Mouse (Mus musculus) embryonic facial prominence, embryonic 10.5 days (tissue): ENCODE data around the gene Nudt14. TPM values are rescaled to one million over a fixed set of nuclear protein-coding genes. Genes with fewer than 3 reads are reported as not detected.
A peak's percentile ranks its signal among the peaks of the same experiment; 100 is the strongest.

Experiments used
- DNase-seq: peaks from one replicate; pipeline ENCODE4 v3.0.0-alpha.2; 2017; ENCODE audit warnings: low spot score
- H3K27ac ChIP-seq: fragments of 300-500 bp; sonication (generic); replicated peaks from 2 replicates; pipeline ENCODE4 v1.5.1; 2016; ENCODE audit warnings: mild to moderate bottlenecking
- H3K27me3 ChIP-seq: fragments of 300-500 bp; sonication (generic); replicated peaks from 2 replicates; pipeline ENCODE4 v1.6.1; 2016; ENCODE audit warnings: low read depth, mild to moderate bottlenecking; ENCODE audit not compliant: poor library complexity, severe bottlenecking
- H3K36me3 ChIP-seq: fragments of 300-500 bp; sonication (generic); replicated peaks from 2 replicates; pipeline ENCODE4 v1.6.1; 2016; ENCODE audit warnings: mild to moderate bottlenecking, moderate library complexity
- H3K4me1 ChIP-seq: fragments of 300-500 bp; sonication (generic); 2 replicates; pipeline ENCODE4 v1.6.1; 2016
- H3K4me3 ChIP-seq: fragments of 300-500 bp; sonication (generic); 2 replicates; pipeline ENCODE4 v1.5.1; 2016; ENCODE audit warnings: mild to moderate bottlenecking, moderate library complexity
- H3K9me3 ChIP-seq: fragments of 300-500 bp; sonication (generic); 2 replicates; pipeline ENCODE4 v1.6.1; 2016; ENCODE audit warnings: mild to moderate bottlenecking
- WGBS: fragments of 180-500 bp; shearing (Covaris S2); methylation state at CpG from one replicate; pipeline ENCODE4 v1.1.7; 2016; 5-methylcytosine and 5-hydroxymethylcytosine counted together
- polyA plus RNA-seq: library from polyadenylated mRNA; unstranded; fragments of >200 nt; fragmentation: Nextera tagmentation; extraction: Ambion mirVana; gene quantifications from 2 replicates; pipeline ENCODE4 v1.2.1, GENCODE M21; 2016

Nudt14 gene
- polyA plus RNA-seq, 1 experiment from 2014 or later: 83.8 TPM

- no peak for DNase-seq
- 44% methylated on average over 10 of the region's 10 CpGs for WGBS
- H3K4me1 ChIP-seq: peaks cover 52% of the 10 kb centered on the region
- H3K36me3 ChIP-seq: no peaks in the 10 kb centered on the region
- H3K4me3 ChIP-seq: peak overlapping the region; percentile 87
- peaks cover 17% of the 10 kb centered on the region; the same call in 1 of the 2 replicates for H3K27me3 ChIP-seq
- H3K9me3 ChIP-seq: no peaks in the 10 kb centered on the region
- H3K27ac ChIP-seq: peak overlapping the region; percentile 97
Observed at GRCm38 (mm10) chr12:112941156-112941775, 658 bp downstream of the Nudt14 start.

- 84% methylated on average over 9 of the region's 9 CpGs for WGBS
- Histone ChIP-seq H3K36me3 (no peaks in the 10 kb centered on the region), H3K4me3 (peak overlapping the region; percentile 87; the same call in 1 of the 2 replicates), H3K27ac (no peak overlapping the region), H3K4me1 (peaks cover 52% of the 10 kb centered on the region), H3K9me3 (no peaks in the 10 kb centered on the region), H3K27me3 (peaks cover 17% of the 10 kb centered on the region; the same call in 1 of the 2 replicates)
- DNase-seq: no peak
Observed at GRCm38 (mm10) chr12:112940710-112941109, 1.2 kb downstream of the Nudt14 start.

DNA sequence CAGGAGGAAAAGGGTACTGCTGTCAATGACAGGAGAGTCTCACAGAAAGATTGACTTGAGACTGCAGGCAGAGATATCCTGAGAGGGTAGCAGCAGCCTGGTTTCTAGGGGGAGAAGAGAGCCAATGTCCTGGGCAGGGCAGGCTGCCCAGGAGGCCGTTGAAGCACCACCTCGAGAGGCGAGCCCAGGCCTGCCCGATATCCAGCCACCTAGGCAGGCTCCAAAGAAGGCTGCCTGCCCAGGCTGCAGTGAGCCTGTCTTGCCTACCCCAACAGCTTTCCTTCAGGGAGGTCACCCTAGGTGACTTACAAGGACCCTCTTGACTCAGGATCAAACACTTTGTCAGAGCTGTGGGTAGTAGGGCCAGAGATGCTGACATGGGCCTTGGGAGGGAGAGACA lies 1.7 kb downstream of the Nudt14 start:
- peaks cover 17% of the 10 kb centered on the region; the same call in 1 of the 2 replicates for H3K27me3 ChIP-seq
- H3K36me3 ChIP-seq: no peaks in the 10 kb centered on the region
- H3K4me3 ChIP-seq: 0 out of 2 replicates have a peak overlapping the region, but pooled peaks have one; percentile 87
- peaks cover 52% of the 10 kb centered on the region for H3K4me1 ChIP-seq
- DNase-seq: no peak
- no peak overlapping the region for H3K27ac ChIP-seq
- WGBS: 77% methylated on average over 4 of the region's 4 CpGs
- no peaks in the 10 kb centered on the region for H3K9me3 ChIP-seq

DNA sequence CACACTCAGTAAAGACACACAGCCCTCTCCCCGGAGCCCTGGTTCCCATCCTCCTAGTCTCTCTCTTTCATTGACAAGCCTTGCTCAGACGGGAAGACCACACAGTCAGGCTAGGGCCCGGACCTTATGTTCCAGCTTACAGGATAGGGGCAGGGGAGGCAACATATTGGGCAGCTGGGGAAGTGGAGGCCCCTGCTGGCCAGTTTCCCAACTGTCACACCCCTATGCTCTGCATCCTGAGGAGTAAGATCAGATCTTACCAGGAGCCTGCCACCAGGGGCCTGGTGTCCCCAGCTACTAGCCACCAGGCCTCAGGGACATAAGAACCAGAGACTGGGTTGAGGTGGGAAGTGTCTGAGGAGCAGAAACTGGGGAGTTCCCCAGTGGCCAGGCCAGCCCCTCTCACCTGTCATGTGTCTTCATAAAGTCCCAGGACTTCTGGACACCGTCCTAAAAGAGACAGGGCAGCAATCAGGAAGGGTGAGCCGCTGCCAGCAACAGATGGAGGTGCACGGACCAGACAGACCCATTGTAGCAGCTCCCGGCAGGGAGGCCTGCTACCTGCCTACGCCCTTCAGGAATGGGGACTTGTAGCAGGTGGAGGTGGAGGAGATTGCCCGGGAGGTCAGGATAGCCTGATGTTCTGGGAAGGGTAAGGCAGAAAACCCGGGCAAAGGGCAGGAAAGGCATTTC lies 2.9 kb downstream of the Nudt14 start:
- H3K4me1 ChIP-seq: peaks cover 52% of the 10 kb centered on the region
- WGBS: 56% methylated on average over 10 of the region's 10 CpGs

DNA sequence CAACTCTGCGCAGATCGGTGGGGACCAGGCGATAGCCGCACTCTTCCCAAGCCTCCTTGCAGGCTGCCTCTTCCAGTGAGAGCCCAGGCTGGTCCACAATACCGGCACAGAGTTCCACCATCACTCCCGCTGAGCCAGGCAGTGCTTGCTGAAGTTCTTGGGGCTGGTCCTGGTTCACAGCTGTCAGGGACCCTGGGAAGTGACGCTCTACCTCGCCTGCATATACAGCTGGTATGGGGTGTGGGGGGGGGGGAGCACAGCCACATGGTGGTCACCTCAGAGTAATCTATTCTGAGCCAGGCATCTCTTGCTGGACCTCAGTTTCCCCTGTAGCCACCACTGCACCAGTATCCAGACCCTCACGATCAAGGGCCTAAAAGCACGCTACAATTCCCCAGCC lies 3.6 kb downstream of the Nudt14 start:
- no peak overlapping the region for H3K4me3 ChIP-seq
- H3K27ac ChIP-seq: peak overlapping the region; percentile 41
- H3K9me3 ChIP-seq: no peaks in the 10 kb centered on the region
- no peaks in the 10 kb centered on the region for H3K36me3 ChIP-seq
- DNase-seq: no peak
- H3K27me3 ChIP-seq: peaks cover 17% of the 10 kb centered on the region; the same call in 1 of the 2 replicates
- H3K4me1 ChIP-seq: peaks cover 52% of the 10 kb centered on the region
- WGBS: 77% methylated on average over 10 of the region's 10 CpGs

More for the DNA sequence above, 2.9 kb downstream of the Nudt14 start:
- Histone ChIP-seq H3K27me3 (peaks cover 17% of the 10 kb centered on the region; the same call in 1 of the 2 replicates), H3K27ac (no peak overlapping the region), H3K9me3 (no peaks in the 10 kb centered on the region), H3K36me3 (no peaks in the 10 kb centered on the region), H3K4me3 (no peak overlapping the region)
- DNase-seq: peak; percentile 73

- DNase-seq: no peak
- Histone ChIP-seq H3K27me3 (peaks cover 14% of the 10 kb centered on the region; the same call in 1 of the 2 replicates), H3K4me3 (no peak overlapping the region), H3K9me3 (no peaks in the 10 kb centered on the region), H3K4me1 (peaks cover 55% of the 10 kb centered on the region), H3K27ac (peak overlapping the region; percentile 41), H3K36me3 (no peaks in the 10 kb centered on the region)
- WGBS: 39% methylated on average over 9 of the region's 9 CpGs
Observed at GRCm38 (mm10) chr12:112937906-112938305, 4.0 kb downstream of the Nudt14 start.

DNA sequence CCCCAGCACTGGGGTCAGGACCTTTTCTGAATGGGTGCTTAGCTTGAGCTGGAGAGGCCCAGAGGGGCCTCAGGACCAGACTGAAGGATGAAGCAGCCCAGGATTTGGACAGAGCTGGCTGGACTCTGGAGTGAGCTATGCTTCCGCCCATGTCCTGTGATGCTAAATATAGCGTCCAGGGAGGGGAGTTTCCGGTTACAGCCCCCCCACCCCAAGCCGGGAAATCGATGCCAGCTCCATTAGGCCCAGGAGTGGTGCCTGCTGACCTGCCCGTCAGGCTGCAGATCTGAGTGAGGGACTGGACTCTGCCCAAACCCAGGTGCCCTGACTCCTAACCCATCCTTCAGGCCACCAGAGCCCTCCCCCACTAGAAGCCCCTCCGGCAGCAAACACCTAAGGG lies 9.3 kb downstream of the Nudt14 start:
- H3K9me3 ChIP-seq: no peaks in the 10 kb centered on the region
- H3K36me3 ChIP-seq: no peaks in the 10 kb centered on the region
- no peak for DNase-seq
- H3K27me3 ChIP-seq: peaks cover 48% of the 10 kb centered on the region
- no peak overlapping the region for H3K4me3 ChIP-seq
- WGBS: 39% methylated on average over 7 of the region's 7 CpGs
- peaks cover 45% of the 10 kb centered on the region for H3K4me1 ChIP-seq
- no peak overlapping the region for H3K27ac ChIP-seq

- Histone ChIP-seq H3K27me3 (peaks cover 77% of the 10 kb centered on the region), H3K9me3 (no peaks in the 10 kb centered on the region), H3K4me3 (peak within 1 kb of the TSS; percentile 63), H3K4me1 (peaks cover 60% of the 10 kb centered on the region), H3K27ac (peak within 1 kb of the TSS; percentile 80), H3K36me3 (no peaks in the 10 kb centered on the region)
- peak; percentile 79 for DNase-seq
- WGBS: 6% methylated on average over 85 of the region's 85 CpGs
Observed at GRCm38 (mm10) chr12:112929562-112930352, 12.2 kb downstream of the Nudt14 start, which contains the start of gene Jag2. Jag2 (minus strand) TSS chr12:112929776.

GRCm38 (mm10) chr12:112928401-112929241 lies 13.3 kb downstream of the Nudt14 start:
- H3K9me3 ChIP-seq: no peaks in the 10 kb centered on the region
- peak overlapping the region; percentile 63 for H3K4me3 ChIP-seq
- H3K36me3 ChIP-seq: no peaks in the 10 kb centered on the region
- H3K4me1 ChIP-seq: peaks cover 70% of the 10 kb centered on the region
- peaks cover 83% of the 10 kb centered on the region for H3K27me3 ChIP-seq
- peak overlapping the region; percentile 80 for H3K27ac ChIP-seq
- peak; percentile 68 for DNase-seq
- 1% methylated on average over 124 of the region's 124 CpGs for WGBS

DNA sequence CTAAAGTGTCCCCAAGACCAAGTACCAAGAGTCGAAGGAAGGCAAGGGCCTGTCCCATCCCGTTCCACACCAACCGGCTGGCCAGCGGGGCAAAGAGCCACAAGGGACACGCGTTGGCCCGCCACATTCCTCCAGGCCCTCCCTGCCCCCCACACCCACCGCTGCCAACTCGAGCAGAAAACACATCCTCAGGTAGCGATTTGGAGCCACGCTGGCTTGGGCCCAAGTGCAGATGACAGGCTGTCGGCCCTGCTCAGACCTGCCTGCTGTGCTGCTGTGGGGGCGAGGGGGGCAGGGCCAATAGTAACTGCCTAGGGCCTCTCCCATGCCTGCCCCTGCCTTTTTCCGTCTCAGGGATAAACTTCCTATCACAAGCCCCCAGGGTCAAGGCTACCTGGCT lies 14.7 kb downstream of the Nudt14 start:
- peak; percentile 40 for DNase-seq
- no peak overlapping the region for H3K27ac ChIP-seq
- H3K27me3 ChIP-seq: peaks cover 81% of the 10 kb centered on the region
- peaks cover 75% of the 10 kb centered on the region for H3K4me1 ChIP-seq
- no peaks in the 10 kb centered on the region for H3K9me3 ChIP-seq
- H3K4me3 ChIP-seq: peak overlapping the region; percentile 63; the same call in 1 of the 2 replicates
- H3K36me3 ChIP-seq: no peaks in the 10 kb centered on the region
- WGBS: 68% methylated on average over 14 of the region's 14 CpGs

DNA sequence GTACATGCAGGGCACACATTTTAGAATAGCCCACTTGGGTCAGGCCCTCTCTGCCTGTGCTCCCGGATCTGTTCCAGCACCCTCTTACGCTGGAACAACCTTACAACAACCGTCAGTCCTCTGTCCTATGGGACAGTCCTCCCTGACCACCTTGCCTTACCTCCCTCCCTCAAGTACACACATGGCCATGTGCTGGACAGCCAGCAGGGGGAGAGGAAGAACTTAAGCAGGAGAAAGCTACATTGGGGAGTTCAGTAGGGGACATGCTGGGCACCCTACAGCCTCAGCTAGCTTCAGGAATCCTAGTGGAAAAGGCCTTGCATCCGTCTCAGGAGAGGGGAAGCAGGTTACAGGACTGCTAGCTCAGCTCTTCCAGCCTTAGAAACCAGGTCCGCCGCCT lies 16.0 kb downstream of the Nudt14 start:
- H3K4me1 ChIP-seq: peaks cover 78% of the 10 kb centered on the region
- H3K27ac ChIP-seq: no peak overlapping the region
- no peak for DNase-seq
- H3K4me3 ChIP-seq: no peak overlapping the region
- peaks cover 68% of the 10 kb centered on the region for H3K27me3 ChIP-seq
- H3K9me3 ChIP-seq: no peaks in the 10 kb centered on the region
- no peaks in the 10 kb centered on the region for H3K36me3 ChIP-seq
- WGBS: 87% methylated on average over 6 of the region's 6 CpGs
